Mouse (Mus musculus): Measurements from ENCODE around the gene Ahcyl2. TPM values are rescaled to one million over a fixed set of nuclear protein-coding genes. Genes with fewer than 3 reads are reported as not detected.

Gene Ahcyl2
- total RNA-seq, 2 experiments from 2014 or later: 48.6 to 55.4 TPM

GRCm38 (mm10) chr6:29766874-29767273, 937 bp upstream of the Ahcyl2 start:
- ATAC-seq (replicated peaks; ENCODE audit: low FRiP score, poor library complexity, severe bottlenecking): no peak

GRCm38 (mm10) chr6:29768791-29769441, 1.1 kb downstream of the Ahcyl2 start:
- ATAC-seq (replicated peaks; ENCODE audit: low FRiP score, poor library complexity, severe bottlenecking): peak; percentile 77

- no peak for ATAC-seq (replicated peaks; ENCODE audit: low FRiP score, poor library complexity, severe bottlenecking)
Measured at GRCm38 (mm10) chr6:29770672-29771321, 3.0 kb downstream of the Ahcyl2 start.

- ATAC-seq (replicated peaks; ENCODE audit: low FRiP score, poor library complexity, severe bottlenecking): no peak
Measured at GRCm38 (mm10) chr6:29772236-29772635, 4.4 kb downstream of the Ahcyl2 start.

- ATAC-seq (replicated peaks; ENCODE audit: low FRiP score, poor library complexity, severe bottlenecking): no peak
Measured at GRCm38 (mm10) chr6:29774161-29774560, 6.3 kb downstream of the Ahcyl2 start.

- ATAC-seq (replicated peaks; ENCODE audit: low FRiP score, poor library complexity, severe bottlenecking): no peak
Measured at GRCm38 (mm10) chr6:29775609-29776008, 7.8 kb downstream of the Ahcyl2 start.

GRCm38 (mm10) chr6:29776542-29777237, 8.9 kb downstream of the Ahcyl2 start:
- ATAC-seq (replicated peaks; ENCODE audit: low FRiP score, poor library complexity, severe bottlenecking): no peak

GRCm38 (mm10) chr6:29777238-29777555, 9.4 kb downstream of the Ahcyl2 start:
- ATAC-seq (replicated peaks; ENCODE audit: low FRiP score, poor library complexity, severe bottlenecking): no peak

- no peak for ATAC-seq (replicated peaks; ENCODE audit: low FRiP score, poor library complexity, severe bottlenecking)
Measured at GRCm38 (mm10) chr6:29780082-29780481, 12.3 kb downstream of the Ahcyl2 start.

GRCm38 (mm10) chr6:29780571-29780970, 12.8 kb downstream of the Ahcyl2 start:
- ATAC-seq (replicated peaks; ENCODE audit: low FRiP score, poor library complexity, severe bottlenecking): no peak

- no peak for ATAC-seq (replicated peaks; ENCODE audit: low FRiP score, poor library complexity, severe bottlenecking)
Measured at GRCm38 (mm10) chr6:29782239-29782638, 14.4 kb downstream of the Ahcyl2 start.

GRCm38 (mm10) chr6:29783960-29784359, 16.1 kb downstream of the Ahcyl2 start:
- no peak for ATAC-seq (replicated peaks; ENCODE audit: low FRiP score, poor library complexity, severe bottlenecking)

- peak; percentile 96 for ATAC-seq (replicated peaks; ENCODE audit: low FRiP score, poor library complexity, severe bottlenecking)
Measured at GRCm38 (mm10) chr6:29784413-29785021, 16.7 kb downstream of the Ahcyl2 start.

- ATAC-seq (replicated peaks; ENCODE audit: low FRiP score, poor library complexity, severe bottlenecking): no peak
Measured at GRCm38 (mm10) chr6:29785759-29786158, 17.9 kb downstream of the Ahcyl2 start.

- no peak for ATAC-seq (replicated peaks; ENCODE audit: low FRiP score, poor library complexity, severe bottlenecking)
Measured at GRCm38 (mm10) chr6:29788779-29789350, 21.1 kb downstream of the Ahcyl2 start.

GRCm38 (mm10) chr6:29790014-29790698, 22.3 kb downstream of the Ahcyl2 start:
- ATAC-seq (replicated peaks; ENCODE audit: low FRiP score, poor library complexity, severe bottlenecking): no peak

GRCm38 (mm10) chr6:29793520-29793919, 25.7 kb downstream of the Ahcyl2 start:
- no peak for ATAC-seq (replicated peaks; ENCODE audit: low FRiP score, poor library complexity, severe bottlenecking)

- ATAC-seq (replicated peaks; ENCODE audit: low FRiP score, poor library complexity, severe bottlenecking): no peak
Measured at GRCm38 (mm10) chr6:29794582-29794981, 26.8 kb downstream of the Ahcyl2 start.

GRCm38 (mm10) chr6:29802979-29803378, 35.2 kb downstream of the Ahcyl2 start:
- ATAC-seq (replicated peaks; ENCODE audit: low FRiP score, poor library complexity, severe bottlenecking): no peak

GRCm38 (mm10) chr6:29804006-29804405, 36.2 kb downstream of the Ahcyl2 start:
- no peak for ATAC-seq (replicated peaks; ENCODE audit: low FRiP score, poor library complexity, severe bottlenecking)

Measured in erythroid progenitor cell, adult 5-6 weeks (primary cell).